Mouse (Mus musculus) B cell, adult 67 days (primary cell): ENCODE results near the gene Asb13. TPM values are rescaled to one million over a fixed set of nuclear protein-coding genes. Genes with fewer than 3 reads are reported as not detected.

Experiments used
- total RNA-seq, 2 experiments: library from RNA; stranded (reverse); gene quantifications; 4 replicates each; pipeline ENCODE4 v1.2.4; 2023

Gene Asb13
- 10 to 100 TPM; 38.7 to 40.2 TPM for total RNA-seq

GRCm38 (mm10) chr13:3633895-3634811, at the start of gene Asb13:
TSS of gene Asb13 (plus strand) at chr13:3634032.

GRCm38 (mm10) chr13:3610795-3611438, 22.9 kb upstream of the Asb13 start, which contains the start of gene Fam208b:
TSS of gene Fam208b (minus strand) at chr13:3611108.

Other genes starting within 250 kb of the Asb13 start
- gene Gdi2, start 96.0 kb upstream of the Asb13 start, total RNA-seq, result 100 to 1,000 TPM; 402 to 430 TPM
- gene Fam208b, start 22.9 kb upstream of the Asb13 start, total RNA-seq, result 10 to 100 TPM; 74.2 to 80.1 TPM
- not detected for gene Calml3, start 170.3 kb downstream of the Asb13 start, total RNA-seq
- not detected for gene Calm4, start 203.7 kb downstream of the Asb13 start, total RNA-seq
- gene Calm5, start 220.1 kb downstream of the Asb13 start, total RNA-seq, result not detected